Mouse (Mus musculus) intestine, embryonic 16.5 days (tissue): ENCODE results near the gene Fam19a3. TPM values are rescaled to one million over a fixed set of nuclear protein-coding genes. Genes with fewer than 3 reads are reported as not detected.

ENCODE experiments used
- polyA plus RNA-seq: library from polyadenylated mRNA; unstranded; fragments of >200 nt; fragmentation: Nextera tagmentation; extraction: Ambion mirVana; gene quantifications from 2 replicates; pipeline ENCODE4 v1.2.1, GENCODE M21; 2015

Fam19a3 gene
- polyA plus RNA-seq, 1 experiment from 2014 or later, result 0.09 TPM

Other genes with a start within 250 kb of the Fam19a3 start
- 48.3 and 48.8 TPM in 2 replicates for gene Slc16a1, start 143.2 kb downstream of the Fam19a3 start, polyA plus RNA-seq
- 4.3 and 5.2 TPM in 2 replicates for gene Ppm1j, start 784 bp downstream of the Fam19a3 start, polyA plus RNA-seq
- 171 and 184 TPM in 2 replicates for gene Rhoc, start 6.5 kb upstream of the Fam19a3 start, polyA plus RNA-seq
- gene Mov10, start 36.7 kb upstream of the Fam19a3 start, polyA plus RNA-seq, result 139 and 161 TPM in 2 replicates
- gene St7l, start 82.2 kb upstream of the Fam19a3 start, polyA plus RNA-seq, result 37.0 and 37.8 TPM in 2 replicates
- gene Capza1, start 82.7 kb upstream of the Fam19a3 start, polyA plus RNA-seq, result 200 TPM in 2 replicates
- 1.3 and 1.5 TPM in 2 replicates for gene Wnt2b, start 180.1 kb upstream of the Fam19a3 start, polyA plus RNA-seq